22 mouse cellular contexts compared by ENCODE assay signal in the genomic region with DNA sequence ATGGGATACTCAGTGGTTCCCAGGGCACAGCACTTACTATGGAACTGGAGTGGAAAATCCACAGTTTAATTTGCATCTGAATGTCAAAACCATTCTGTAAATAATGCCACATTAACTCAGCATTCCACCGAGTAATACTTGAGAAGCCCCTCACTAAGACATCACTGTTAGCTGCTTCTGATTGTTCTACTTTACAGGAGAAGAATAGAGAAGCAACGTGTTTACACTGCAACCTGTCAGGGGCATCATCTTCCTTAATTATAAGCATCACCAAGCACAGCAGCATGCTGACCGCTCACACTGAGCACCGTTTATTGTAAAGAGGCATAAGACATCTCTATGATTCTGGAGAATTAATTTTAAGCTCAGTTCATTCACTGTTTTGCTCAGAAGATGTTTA. TPM values are rescaled to one million over a fixed set of nuclear protein-coding genes. Genes with fewer than 3 reads are reported as not detected.
DNase-seq lines count a peak whose midpoint lies in the region; ATAC-seq and TF ChIP-seq lines count a peak whose summit lies in the region.
"Had no signal": no experiment of that assay in that cellular context is flagged by ENCODE, and none has a peak within 500 bp of the region (broad histone marks: within the 10 kb centered on the region; RNA-seq: fewer than 3 reads in every experiment).

No protein-coding gene starts in this region.

- no peak overlapping the region for H3K9ac ChIP-seq in hindbrain, embryonic 14.5 days
- no peak overlapping the region for H3K9ac ChIP-seq in midbrain, postnatal 0 days (replicated peaks; ENCODE audit: low read length, poor library complexity, severe bottlenecking)
- H3K9ac ChIP-seq in kidney, embryonic 15.5 days = no peak overlapping the region
- H3K9ac ChIP-seq in heart, embryonic 12.5 days = no peak overlapping the region
- H3K9ac ChIP-seq: heart, embryonic 13.5 days; limb, embryonic 13.5 days; liver, embryonic 13.5 days; lung, embryonic 14.5 days; stomach, embryonic 15.5 days had no signal

- TF ChIP-seq CTCF in brain, embryonic 14.5 days (IDR thresholded peaks at IDR 0.05; ENCODE audit: borderline replicate concordance, extremely low read depth, insufficient read depth, insufficient read length) = no peak
- TF ChIP-seq CTCF in midbrain, postnatal 0 days (IDR thresholded peaks at IDR 0.05) = no peak

- peak overlapping the region; percentile 61; the same call in 1 of the 2 replicates for H3K27ac ChIP-seq in hindbrain, embryonic 14.5 days
- peak overlapping the region; percentile 32; the same call in 1 of the 2 replicates for H3K27ac ChIP-seq in midbrain, postnatal 0 days (ENCODE audit: low read depth, low read length)
- H3K27ac ChIP-seq in kidney, embryonic 15.5 days = no peak overlapping the region
- no peak overlapping the region for H3K27ac ChIP-seq in heart, embryonic 12.5 days (ENCODE audit: poor library complexity, severe bottlenecking)
- H3K27ac ChIP-seq: heart, embryonic 13.5 days; limb, embryonic 13.5 days; liver, embryonic 13.5 days; stomach, embryonic 15.5 days had no signal

- H3K27me3 ChIP-seq in hindbrain, embryonic 14.5 days (ENCODE audit: control insufficient read depth, insufficient read depth, low read length) = no peaks in the 10 kb centered on the region
- no peaks in the 10 kb centered on the region for H3K27me3 ChIP-seq in midbrain, postnatal 0 days (ENCODE audit: insufficient read depth, low read length)
- no peaks in the 10 kb centered on the region for H3K27me3 ChIP-seq in kidney, embryonic 15.5 days
- no peaks in the 10 kb centered on the region for H3K27me3 ChIP-seq in heart, embryonic 12.5 days (replicated peaks)
- H3K27me3 ChIP-seq: heart, embryonic 13.5 days; limb, embryonic 13.5 days; liver, embryonic 13.5 days; stomach, embryonic 15.5 days had no signal

- peak; percentile 21; the same call in 1 of the 2 replicates for ATAC-seq in frontal cortex, adult (ENCODE audit: low TSS enrichment)
- ATAC-seq in hindbrain, embryonic 14.5 days (ENCODE audit: low FRiP score) = no peak
- ATAC-seq in midbrain, postnatal 0 days (ENCODE audit: low FRiP score) = no peak
- no peak for ATAC-seq in kidney, embryonic 15.5 days (replicated peaks; ENCODE audit: low FRiP score)
- ATAC-seq in heart, embryonic 12.5 days (ENCODE audit: insufficient number of reproducible peaks, low FRiP score) = no peak

- H3K4me2 ChIP-seq in hindbrain, embryonic 14.5 days (replicated peaks) = peak overlapping the region; percentile 15; the same call in 1 of the 2 replicates
- no peak overlapping the region for H3K4me2 ChIP-seq in midbrain, postnatal 0 days (ENCODE audit: low read depth, low read length, poor library complexity, severe bottlenecking)
- no peak overlapping the region for H3K4me2 ChIP-seq in kidney, embryonic 15.5 days
- no peak overlapping the region for H3K4me2 ChIP-seq in heart, embryonic 12.5 days
- H3K4me2 ChIP-seq: heart, embryonic 13.5 days; limb, embryonic 13.5 days; liver, embryonic 13.5 days; lung, embryonic 14.5 days; stomach, embryonic 15.5 days had no signal

- H3K4me1 ChIP-seq in hindbrain, embryonic 14.5 days (replicated peaks; ENCODE audit: control insufficient read depth, insufficient read depth, low read length) = peaks cover 17% of the 10 kb centered on the region; the same call in 1 of the 2 replicates
- H3K4me1 ChIP-seq in midbrain, postnatal 0 days (ENCODE audit: insufficient read depth, low read length) = 0 out of 2 replicates have a peak, but pooled peaks cover 4% of the 10 kb centered on the region
- H3K4me1 ChIP-seq in kidney, embryonic 15.5 days = 0 out of 2 replicates have a peak, but pooled peaks cover 4% of the 10 kb centered on the region
- peaks cover 10% of the 10 kb centered on the region for H3K4me1 ChIP-seq in heart, embryonic 12.5 days (replicated peaks)
- H3K4me1 ChIP-seq: liver, embryonic 13.5 days; stomach, embryonic 15.5 days had no signal

- no peak for TF ChIP-seq POLR2A in brain, embryonic 14.5 days (IDR thresholded peaks at IDR 0.05; ENCODE audit: borderline replicate concordance, extremely low read depth, insufficient read depth, insufficient read length, poor library complexity, severe bottlenecking)

- WGBS in hindbrain, embryonic 14.5 days = 28% methylated on average over 4 of the region's 4 CpGs
- WGBS in midbrain, postnatal 0 days = 23% methylated on average over 4 of the region's 4 CpGs
- 88% methylated on average over 4 of the region's 4 CpGs for WGBS in kidney, embryonic 15.5 days
- 87% methylated on average over 4 of the region's 4 CpGs for WGBS in heart, embryonic 12.5 days

- H3K4me3 ChIP-seq in hindbrain, embryonic 14.5 days (replicated peaks; ENCODE audit: low read length) = no peak overlapping the region
- no peak overlapping the region for H3K4me3 ChIP-seq in midbrain, postnatal 0 days (ENCODE audit: low read depth, low read length)
- H3K4me3 ChIP-seq in kidney, embryonic 15.5 days (replicated peaks) = no peak overlapping the region
- no peak overlapping the region for H3K4me3 ChIP-seq in heart, embryonic 12.5 days
- H3K4me3 ChIP-seq: heart, embryonic 13.5 days; limb, embryonic 13.5 days; liver, embryonic 13.5 days; stomach, embryonic 15.5 days had no signal

- no peak for DNase-seq in frontal cortex, postnatal 10 days (ENCODE audit: low spot score in 2 of 2)
- peak; percentile 53 for DNase-seq in brain, embryonic 14.5 days (ENCODE audit: low read depth)
- no peak for DNase-seq in hindbrain, embryonic 14.5 days (ENCODE audit: low spot score)
- DNase-seq in midbrain, postnatal 0 days (ENCODE audit: low spot score) = peak; percentile 16
- DNase-seq in spleen, adult 12 weeks (ENCODE audit: low spot score) = no peak
- DNase-seq: adrenal gland, postnatal 36 days; cerebellum, adult 8-10 months; kidney, adult 9 months; kidney, postnatal 4 days; liver, embryonic 13.5 days; lung, embryonic 14.5 days; lung, postnatal 36 days; thymus, adult 18-20 months; thymus, postnatal 4 days had no signal

- no peaks in the 10 kb centered on the region for H3K36me3 ChIP-seq in hindbrain, embryonic 14.5 days (replicated peaks; ENCODE audit: control insufficient read depth, insufficient read depth)
- H3K36me3 ChIP-seq in midbrain, postnatal 0 days (ENCODE audit: insufficient read depth, low read length) = no peaks in the 10 kb centered on the region
- no peaks in the 10 kb centered on the region for H3K36me3 ChIP-seq in kidney, embryonic 15.5 days
- 0 out of 2 replicates have a peak, but pooled peaks cover 3% of the 10 kb centered on the region for H3K36me3 ChIP-seq in heart, embryonic 12.5 days
- H3K36me3 ChIP-seq: G1E; heart, embryonic 13.5 days; limb, embryonic 13.5 days; liver, embryonic 13.5 days; stomach, embryonic 15.5 days had no signal

- H3K9me3 ChIP-seq in hindbrain, embryonic 14.5 days (ENCODE audit: control insufficient read depth, low read length) = no peaks in the 10 kb centered on the region
- no peaks in the 10 kb centered on the region for H3K9me3 ChIP-seq in midbrain, postnatal 0 days (ENCODE audit: low read length)
- H3K9me3 ChIP-seq in kidney, embryonic 15.5 days (replicated peaks) = no peaks in the 10 kb centered on the region
- H3K9me3 ChIP-seq in heart, embryonic 12.5 days (replicated peaks) = peaks cover 7% of the 10 kb centered on the region
- H3K9me3 ChIP-seq: G1E; heart, embryonic 13.5 days; limb, embryonic 13.5 days; liver, embryonic 13.5 days; stomach, embryonic 15.5 days had no signal

RNA-seq across cellular contexts. Expression of a gene that starts 32.3 kb away (rescaled TPM):
- 53.5 and 63.4 TPM in 2 replicates for polyA plus RNA-seq in brain, embryonic 14.5 days (2012; rRNA removed)
- 44.5 and 46.1 TPM in 2 replicates for polyA plus RNA-seq in hindbrain, embryonic 14.5 days (2014; fragmentation: Nextera tagmentation; extraction: Ambion mirVana)
- 20.6 and 37.3 TPM in 2 replicates for total RNA-seq in midbrain, postnatal 0 days (2014; rRNA removed)
- 28.8 and 29.2 TPM in 2 replicates for polyA plus RNA-seq in midbrain, postnatal 0 days (2015; fragmentation: Nextera tagmentation; extraction: Ambion mirVana)
- polyA plus RNA-seq in kidney, embryonic 15.5 days (2015; fragmentation: Nextera tagmentation; extraction: Ambion mirVana) = 82.3 and 83.1 TPM in 2 replicates
- polyA plus RNA-seq in heart, embryonic 12.5 days (2016; fragmentation: Nextera tagmentation; extraction: Ambion mirVana) = 47.4 and 50.0 TPM in 2 replicates
- total RNA-seq: G1E; megakaryocyte-erythroid progenitor cell, adult 5-6 weeks had no signal
- polyA plus RNA-seq: G1E had no signal

Comparison
In these comparisons a context has a peak if more than half of its experiments do, and no peak if none do; other contexts are left out.
1. DNase-seq: peak in brain, embryonic 14.5 days (single experiment) and midbrain, postnatal 0 days (single experiment); none in frontal cortex, postnatal 10 days (0 of 2), hindbrain, embryonic 14.5 days (single experiment) and spleen, adult 12 weeks (single experiment).
2. H3K27ac ChIP-seq: peak in hindbrain, embryonic 14.5 days (single experiment) and midbrain, postnatal 0 days (single experiment); none in kidney, embryonic 15.5 days (single experiment) and heart, embryonic 12.5 days (single experiment).